Mouse (Mus musculus) hindbrain, embryonic 16.5 days (tissue): ENCODE data around the gene Fam69b. TPM values are rescaled to one million over a fixed set of nuclear protein-coding genes. Genes with fewer than 3 reads are reported as not detected.

Experiments
- ATAC-seq: fragments of 200-750 bp; cut with Nextera tagmentation; 2 replicates; pipeline ENCODE4 v1.8.0; 2017; ENCODE audit warnings: moderate TSS enrichment, moderate library complexity
- H3K27ac ChIP-seq: fragments of 300-500 bp; sonication (generic); 2 replicates; pipeline ENCODE4 v1.5.1; 2014; ENCODE audit warnings: low read depth, mild to moderate bottlenecking, control low read depth, low read length, moderate library complexity
- H3K27me3 ChIP-seq: fragments of 300-500 bp; sonication (generic); replicated peaks from 2 replicates; pipeline ENCODE4 v1.6.1; 2014; ENCODE audit warnings: low read length; ENCODE audit not compliant: control insufficient read depth, insufficient read depth
- H3K36me3 ChIP-seq: fragments of 300-500 bp; sonication (generic); 2 replicates; pipeline ENCODE4 v1.6.1; 2014; ENCODE audit warnings: mild to moderate bottlenecking, low read length, moderate library complexity, mixed read lengths; ENCODE audit not compliant: control insufficient read depth, insufficient read depth
- H3K4me1 ChIP-seq: fragments of 300-500 bp; sonication (generic); 2 replicates; pipeline ENCODE4 v1.6.1; 2014; ENCODE audit warnings: low read depth, low read length; ENCODE audit not compliant: control insufficient read depth, insufficient read depth
- H3K4me2 ChIP-seq: fragments of 300-500 bp; sonication (generic); 2 replicates; pipeline ENCODE4 v1.6.1; 2014; ENCODE audit warnings: mild to moderate bottlenecking, low read length, control low read depth, moderate library complexity
- H3K4me3 ChIP-seq: fragments of 300-500 bp; sonication (generic); 2 replicates; pipeline ENCODE4 v1.5.1; 2014; ENCODE audit warnings: mild to moderate bottlenecking, low read length, control low read depth, moderate library complexity
- H3K9ac ChIP-seq: fragments of 300-500 bp; sonication (generic); 2 replicates; pipeline ENCODE4 v1.6.1; 2014; ENCODE audit warnings: low read depth, mild to moderate bottlenecking, control low read depth, low read length, moderate library complexity
- H3K9me3 ChIP-seq: fragments of 300-500 bp; sonication (generic); 2 replicates; pipeline ENCODE4 v1.6.1; 2014; ENCODE audit warnings: mild to moderate bottlenecking, low read length, moderate library complexity; ENCODE audit not compliant: control insufficient read depth
- WGBS: fragments of 180-500 bp; shearing (Covaris S2); extraction: QIAGEN DNeasy Blood & Tissue Kit; methylation state at CpG from one replicate; pipeline ENCODE4 v1.1.7; 2014; 5-methylcytosine and 5-hydroxymethylcytosine counted together
- polyA plus RNA-seq: library from polyadenylated mRNA; unstranded; fragments of >200 nt; fragmentation: Nextera tagmentation; extraction: Ambion mirVana; gene quantifications from 2 replicates; pipeline ENCODE4 v1.2.1, GENCODE M21; 2015

The Fam69b gene
- 153 and 156 TPM in 2 replicates for polyA plus RNA-seq

DNA sequence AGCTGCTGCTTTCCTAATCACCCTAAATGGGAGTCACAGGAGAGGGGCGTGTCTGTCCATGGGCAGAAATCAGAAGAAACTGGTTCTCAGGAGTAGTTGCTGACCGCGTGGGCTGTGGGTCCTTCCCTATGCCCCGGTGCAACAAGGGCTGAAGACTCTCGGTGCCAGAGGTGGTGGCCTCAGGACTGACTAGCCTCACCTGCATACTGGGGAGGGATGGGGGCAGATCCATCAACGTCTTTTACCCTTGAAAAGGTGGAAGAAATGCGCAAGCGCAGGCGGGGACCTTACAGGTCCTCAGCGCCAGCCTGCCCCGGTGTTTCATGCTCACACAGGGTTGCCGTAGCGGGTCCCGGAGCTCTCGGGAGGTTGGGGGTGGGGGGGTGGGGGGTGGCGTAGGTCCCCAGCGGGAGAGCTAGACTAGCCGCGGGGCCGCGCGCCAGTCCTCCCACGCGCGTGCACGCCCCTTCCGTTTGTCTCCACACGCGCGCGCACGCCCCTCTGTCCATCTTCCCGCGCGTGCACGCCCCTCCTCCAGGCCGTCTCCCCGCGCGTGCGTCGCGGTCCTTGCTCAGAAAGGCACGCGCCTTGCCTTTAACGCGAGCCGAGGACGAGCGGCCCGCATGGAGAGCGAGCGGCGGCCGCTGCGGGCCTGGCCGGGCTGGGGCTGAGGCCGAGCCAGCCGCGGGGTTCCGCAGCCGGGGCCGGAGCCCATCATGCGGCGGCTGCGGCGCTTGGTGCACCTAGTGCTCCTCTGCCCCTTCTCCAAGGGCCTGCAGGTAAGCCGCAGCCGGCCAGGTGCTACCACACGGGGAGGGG lies at the start of gene Fam69b:
Fam69b (plus strand) TSS at position 537 of the 819 bp plus-strand sequence.
- no peaks in the 10 kb centered on the region for H3K27me3 ChIP-seq
- H3K4me1 ChIP-seq, result peaks cover 40% of the 10 kb centered on the region
- ATAC-seq, result peak; percentile 83
- no peaks in the 10 kb centered on the region; the same call in 1 of the 2 replicates for H3K36me3 ChIP-seq
- peak within 1 kb of the TSS; percentile 100 for H3K9ac ChIP-seq
- peak within 1 kb of the TSS; percentile 79 for H3K4me3 ChIP-seq
- H3K27ac ChIP-seq, result peak within 1 kb of the TSS; percentile 91
- peak within 1 kb of the TSS; percentile 66 for H3K4me2 ChIP-seq
- no peaks in the 10 kb centered on the region for H3K9me3 ChIP-seq
- 1% methylated on average over 56 of the region's 70 CpGs for WGBS

DNA sequence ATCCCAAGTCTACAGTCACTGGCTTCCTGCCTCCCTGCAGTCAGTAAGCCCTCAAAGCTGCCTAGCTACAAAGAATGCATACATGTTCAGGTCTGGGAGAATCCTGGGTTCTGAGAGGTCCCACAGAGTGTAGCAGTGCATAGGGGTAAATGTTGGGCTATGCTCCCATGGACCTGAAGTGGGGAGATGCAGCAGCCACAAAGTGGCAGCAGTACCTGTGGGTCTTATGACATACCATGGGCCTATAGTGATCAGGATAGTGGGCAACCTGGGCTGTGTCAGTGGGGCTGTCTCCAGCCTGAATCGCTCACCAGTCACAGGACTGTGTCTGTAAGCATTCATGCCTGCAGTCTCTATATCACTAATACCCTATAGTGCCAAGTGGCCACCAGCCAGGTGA lies 48.5 kb upstream of the Fam69b start, which contains the start of gene Egfl7:
Egfl7 (plus strand) TSS at position 301 of the 400 bp plus-strand sequence.
- ATAC-seq, result no peak
- H3K27me3 ChIP-seq, result no peaks in the 10 kb centered on the region
- H3K4me1 ChIP-seq, result no peaks in the 10 kb centered on the region
- 100% methylated on average over 1 of the region's 1 CpGs for WGBS
- H3K4me3 ChIP-seq, result no peak within 1 kb of the TSS
- no peak within 1 kb of the TSS for H3K4me2 ChIP-seq
- H3K9me3 ChIP-seq, result no peaks in the 10 kb centered on the region
- no peak within 1 kb of the TSS for H3K9ac ChIP-seq
- peak within 1 kb of the TSS; percentile 45 for H3K27ac ChIP-seq
- H3K36me3 ChIP-seq, result no peaks in the 10 kb centered on the region

DNA sequence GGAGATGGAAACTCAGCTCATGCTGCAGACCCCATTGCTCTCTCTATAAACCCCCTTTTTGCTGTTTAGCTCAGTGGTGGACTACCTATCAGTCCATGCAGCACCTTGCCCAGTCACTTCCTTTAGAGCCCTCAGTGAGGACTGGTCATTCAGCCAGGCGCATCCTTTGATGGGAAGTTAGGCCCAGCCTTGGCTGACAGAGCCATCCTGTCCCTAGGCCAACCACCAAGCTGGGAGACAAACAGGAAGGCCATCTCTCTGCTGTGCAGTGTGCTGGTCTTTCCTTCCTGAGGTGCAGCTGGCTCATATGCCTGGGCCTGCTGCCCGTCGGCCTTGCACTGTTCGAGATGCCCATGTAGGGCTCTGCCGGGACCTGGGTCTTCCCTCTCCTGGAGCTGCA lies 47.5 kb upstream of the Fam69b start:
- H3K4me3 ChIP-seq, result no peak overlapping the region
- H3K9me3 ChIP-seq, result no peaks in the 10 kb centered on the region
- H3K9ac ChIP-seq, result no peak overlapping the region
- no peaks in the 10 kb centered on the region for H3K36me3 ChIP-seq
- no peaks in the 10 kb centered on the region for H3K27me3 ChIP-seq
- H3K4me2 ChIP-seq, result no peak overlapping the region
- H3K27ac ChIP-seq, result no peak overlapping the region
- WGBS, result 93% methylated on average over 5 of the region's 5 CpGs
- H3K4me1 ChIP-seq, result no peaks in the 10 kb centered on the region
- no peak for ATAC-seq

DNA sequence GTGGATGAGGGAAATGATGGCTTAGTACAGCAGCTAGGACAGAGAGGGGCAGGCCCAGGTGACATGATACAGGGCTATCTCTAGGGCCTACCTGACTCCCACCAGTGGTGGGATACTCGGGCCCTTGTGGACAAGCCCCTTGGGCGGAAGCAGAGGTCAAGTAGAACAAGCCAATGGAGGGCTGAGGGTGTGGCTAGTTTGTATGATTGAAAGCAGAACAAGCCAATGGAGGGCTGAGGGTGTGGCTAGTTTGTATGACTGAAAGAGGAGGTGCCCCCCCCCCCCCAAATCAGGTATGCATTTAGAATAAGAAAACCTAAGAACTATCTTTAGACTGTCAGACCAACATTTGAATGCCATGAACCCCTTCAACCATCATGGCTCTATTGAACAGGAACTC lies 46.1 kb upstream of the Fam69b start:
- no peak overlapping the region for H3K4me2 ChIP-seq
- 64% methylated on average over 2 of the region's 2 CpGs for WGBS
- no peaks in the 10 kb centered on the region for H3K27me3 ChIP-seq
- no peaks in the 10 kb centered on the region for H3K36me3 ChIP-seq
- H3K9ac ChIP-seq, result no peak overlapping the region
- no peak overlapping the region for H3K27ac ChIP-seq
- no peak overlapping the region for H3K4me3 ChIP-seq
- no peaks in the 10 kb centered on the region for H3K9me3 ChIP-seq
- ATAC-seq, result no peak
- H3K4me1 ChIP-seq, result peaks cover 6% of the 10 kb centered on the region; the same call in 1 of the 2 replicates

DNA sequence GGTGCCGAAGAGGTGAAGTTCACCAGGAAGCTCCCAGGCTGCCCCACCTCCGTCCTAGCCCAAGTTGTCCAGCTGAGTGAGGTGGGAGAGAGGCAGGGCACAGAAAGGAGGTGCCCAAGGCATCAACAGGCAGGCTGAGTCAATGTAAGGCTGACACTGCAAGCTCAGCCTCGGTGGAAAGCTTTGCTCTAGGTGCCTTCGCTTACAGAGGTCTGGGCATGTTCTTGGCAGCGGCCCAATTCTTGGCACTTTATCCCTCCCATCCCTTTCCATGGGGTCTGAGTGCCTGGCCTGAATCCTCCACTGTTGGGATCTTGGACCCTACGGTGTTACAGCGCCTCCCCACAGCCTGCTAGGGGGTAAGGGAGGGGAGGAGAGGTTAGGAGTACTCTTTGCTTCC lies 45.5 kb upstream of the Fam69b start:
- H3K36me3 ChIP-seq, result no peaks in the 10 kb centered on the region
- no peaks in the 10 kb centered on the region for H3K27me3 ChIP-seq
- H3K9ac ChIP-seq, result no peak overlapping the region
- no peaks in the 10 kb centered on the region for H3K9me3 ChIP-seq
- WGBS, result 64% methylated on average over 7 of the region's 7 CpGs
- no peak overlapping the region for H3K27ac ChIP-seq
- no peak overlapping the region for H3K4me2 ChIP-seq
- H3K4me1 ChIP-seq, result peaks cover 6% of the 10 kb centered on the region; the same call in 1 of the 2 replicates
- H3K4me3 ChIP-seq, result no peak overlapping the region
- ATAC-seq, result no peak

DNA sequence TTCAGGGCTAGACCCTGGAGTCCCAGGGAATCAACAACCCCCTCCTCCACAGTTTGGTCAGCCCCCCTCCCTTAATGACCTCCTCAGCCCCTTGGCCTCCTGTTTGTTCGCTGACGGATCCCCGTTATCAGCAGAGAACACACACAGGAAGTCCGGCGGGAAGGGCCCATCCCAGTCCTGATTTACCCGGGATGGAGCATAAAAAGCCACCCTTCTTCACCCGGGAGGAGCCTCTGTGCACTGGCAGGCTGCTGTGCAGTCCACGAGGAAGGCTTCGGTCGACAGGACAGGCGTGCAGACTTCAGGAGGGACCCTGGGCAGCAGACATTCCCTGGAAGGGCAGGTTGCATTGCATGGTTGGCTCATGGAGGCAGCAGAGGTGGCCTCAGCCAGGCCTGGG lies 44.6 kb upstream of the Fam69b start:
- Histone ChIP-seq H3K27ac (no peak overlapping the region), H3K4me1 (peaks cover 6% of the 10 kb centered on the region; the same call in 1 of the 2 replicates), H3K9me3 (no peaks in the 10 kb centered on the region), H3K9ac (no peak overlapping the region), H3K4me2 (no peak overlapping the region), H3K27me3 (no peaks in the 10 kb centered on the region), H3K36me3 (no peaks in the 10 kb centered on the region), H3K4me3 (peak overlapping the region; percentile 6; the same call in 1 of the 2 replicates)
- no peak for ATAC-seq
- 69% methylated on average over 11 of the region's 11 CpGs for WGBS

DNA sequence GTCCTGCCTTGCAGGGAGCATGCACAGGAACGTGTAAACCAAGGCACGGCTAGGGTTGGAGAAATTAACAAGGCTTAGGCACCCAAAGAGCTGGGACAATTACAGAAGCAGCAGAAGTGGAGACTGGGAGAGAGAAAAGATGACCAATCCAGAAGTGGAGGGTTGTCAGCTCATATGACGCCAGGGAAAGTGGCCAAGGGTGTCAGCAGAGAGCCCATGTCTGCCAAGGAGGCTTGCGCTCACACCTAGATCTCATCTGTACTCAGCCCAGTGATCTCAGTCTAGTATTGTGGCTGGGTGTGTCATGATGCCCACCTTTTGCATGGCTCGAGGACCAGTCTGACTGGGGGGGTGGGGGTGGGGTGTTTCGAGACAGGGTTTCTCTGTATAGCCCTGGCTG lies 42.5 kb upstream of the Fam69b start:
- Histone ChIP-seq H3K4me1 (peaks cover 6% of the 10 kb centered on the region; the same call in 1 of the 2 replicates), H3K36me3 (no peaks in the 10 kb centered on the region), H3K27ac (peak overlapping the region; percentile 37; the same call in 1 of the 2 replicates), H3K27me3 (no peaks in the 10 kb centered on the region), H3K4me2 (no peak overlapping the region), H3K4me3 (peak overlapping the region; percentile 23), H3K9me3 (no peaks in the 10 kb centered on the region), H3K9ac (no peak overlapping the region)
- WGBS, result 66% methylated on average over 6 of the region's 6 CpGs
- ATAC-seq, result no peak

DNA sequence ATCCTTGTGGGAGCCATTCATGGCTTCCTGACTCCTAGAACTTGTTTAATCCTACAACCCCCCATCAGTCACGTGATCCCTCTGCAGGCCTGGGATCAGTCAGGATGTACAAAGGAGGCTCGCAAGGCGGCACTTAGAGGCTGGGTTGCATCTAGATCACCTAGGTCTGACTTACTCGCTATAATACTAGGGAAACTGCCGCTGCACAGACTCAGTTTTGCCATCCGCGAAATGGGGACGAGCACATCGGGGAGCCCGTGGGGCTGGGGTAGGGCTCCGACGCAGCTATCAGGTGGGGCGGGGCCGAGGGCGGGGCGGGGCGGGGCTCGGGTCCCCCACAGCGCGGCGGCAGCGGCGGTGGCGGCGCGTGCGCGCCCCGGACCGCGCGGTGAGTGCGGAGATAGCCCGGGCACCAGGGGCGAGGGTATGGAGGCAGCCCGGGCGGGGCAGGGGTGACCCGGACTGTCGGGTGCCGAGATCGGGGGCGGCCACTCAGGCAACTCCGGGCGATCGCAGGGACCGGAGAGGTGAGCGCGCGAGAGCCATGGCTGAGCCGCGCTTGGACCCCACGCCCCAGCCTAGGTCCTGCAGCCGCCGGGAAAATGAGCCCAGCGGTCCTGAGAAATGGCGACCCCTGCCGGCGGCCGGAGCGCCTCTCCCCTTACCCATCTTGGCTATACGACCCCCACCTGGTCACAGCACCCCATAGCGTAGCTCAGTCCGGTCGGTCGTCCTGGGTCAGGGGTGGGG lies 41.8 kb upstream of the Fam69b start, which contains the start of gene Gm20532:
Gm20532 (plus strand) TSS at position 346 of the 750 bp plus-strand sequence.
- WGBS, result under 1% methylated on average over 58 of the region's 65 CpGs
- no peaks in the 10 kb centered on the region for H3K36me3 ChIP-seq

DNA sequence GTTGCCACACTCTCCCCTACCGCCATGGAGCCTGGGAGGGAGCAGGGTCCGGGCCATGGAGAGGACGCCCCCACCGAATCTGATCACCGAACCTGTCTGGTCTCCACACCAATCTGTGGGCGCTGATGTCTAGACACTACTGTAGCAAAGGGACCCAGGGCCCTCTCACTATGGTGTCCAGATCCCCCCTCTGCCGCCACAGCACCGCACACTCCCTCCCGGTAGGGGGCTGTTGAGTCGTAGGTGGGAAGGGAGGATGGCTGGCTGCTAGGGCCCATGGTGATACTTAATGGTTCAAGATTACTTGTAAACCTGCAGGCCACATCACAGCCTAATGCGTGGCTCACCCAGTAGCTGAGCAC lies 41.2 kb upstream of the Fam69b start:
- Histone ChIP-seq H3K4me3 (peak overlapping the region; percentile 63), H3K9me3 (no peaks in the 10 kb centered on the region), H3K4me2 (peak overlapping the region; percentile 88), H3K36me3 (no peaks in the 10 kb centered on the region), H3K27ac (no peak overlapping the region), H3K9ac (peak overlapping the region; percentile 82), H3K4me1 (peaks cover 8% of the 10 kb centered on the region; the same call in 1 of the 2 replicates), H3K27me3 (no peaks in the 10 kb centered on the region)
- ATAC-seq, result peak; percentile 51; the same call in 1 of the 2 replicates
- WGBS, result 7% methylated on average over 11 of the region's 11 CpGs

More for the DNA sequence above, 41.8 kb upstream of the Fam69b start, which contains the start of gene Gm20532:
- peak; percentile 82 for ATAC-seq
- peak within 1 kb of the TSS; percentile 37; the same call in 1 of the 2 replicates for H3K27ac ChIP-seq
- peaks cover 8% of the 10 kb centered on the region; the same call in 1 of the 2 replicates for H3K4me1 ChIP-seq
- H3K4me2 ChIP-seq, result peak within 1 kb of the TSS; percentile 88
- no peaks in the 10 kb centered on the region for H3K9me3 ChIP-seq
- H3K4me3 ChIP-seq, result peak within 1 kb of the TSS; percentile 63
- peak within 1 kb of the TSS; percentile 82 for H3K9ac ChIP-seq
- no peaks in the 10 kb centered on the region for H3K27me3 ChIP-seq
